Mouse (Mus musculus) liver, embryonic 18 days (tissue): ENCODE data around the gene Pla2g5. TPM values are rescaled to one million over a fixed set of nuclear protein-coding genes. Genes with fewer than 3 reads are reported as not detected.

Source experiments
- polyA plus RNA-seq: library from polyadenylated mRNA; depleted of rRNA; stranded (reverse); fragments of >200 nt; gene quantifications from 2 replicates; pipeline ENCODE4 v1.2.3, GENCODE M21; 2012; rRNA removed

Gene Pla2g5
- polyA plus RNA-seq: 0.05 TPM in 1 of 2 replicates, not detected in the other

GRCm38 (mm10) chr4:138863344-138863998 lies at the start of gene Pla2g5:
TSS of gene Pla2g5 (minus strand) at chr4:138863482.

DNA sequence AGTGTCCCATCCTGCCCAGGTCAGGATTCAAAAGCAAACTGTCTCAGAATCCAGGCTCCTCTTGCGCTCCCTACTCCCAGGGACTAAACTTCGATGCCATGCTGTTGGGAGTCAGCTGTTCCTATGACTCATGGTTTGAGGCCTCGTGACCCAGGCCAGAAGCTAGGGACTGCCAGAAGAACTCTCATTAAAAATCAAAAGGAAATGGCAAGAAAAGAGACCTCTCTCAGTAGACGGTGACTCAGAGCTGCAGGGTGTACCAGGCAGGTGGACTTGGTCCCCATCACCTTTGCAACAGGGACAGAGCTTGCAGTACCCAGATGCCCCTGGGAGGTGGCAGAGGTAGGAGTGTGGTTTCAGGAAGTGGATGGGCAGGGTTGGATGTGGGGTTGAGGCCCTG lies 14.4 kb upstream of the Pla2g5 start, which contains the start of gene Pla2g2e:
TSS of gene Pla2g2e (plus strand) at position 212 of the 400 bp plus-strand sequence.

GRCm38 (mm10) chr4:138873864-138874263 lies 10.6 kb upstream of the Pla2g5 start, which contains the start of gene Gm13030:
TSS of gene Gm13030 (minus strand) at chr4:138873964.

DNA sequence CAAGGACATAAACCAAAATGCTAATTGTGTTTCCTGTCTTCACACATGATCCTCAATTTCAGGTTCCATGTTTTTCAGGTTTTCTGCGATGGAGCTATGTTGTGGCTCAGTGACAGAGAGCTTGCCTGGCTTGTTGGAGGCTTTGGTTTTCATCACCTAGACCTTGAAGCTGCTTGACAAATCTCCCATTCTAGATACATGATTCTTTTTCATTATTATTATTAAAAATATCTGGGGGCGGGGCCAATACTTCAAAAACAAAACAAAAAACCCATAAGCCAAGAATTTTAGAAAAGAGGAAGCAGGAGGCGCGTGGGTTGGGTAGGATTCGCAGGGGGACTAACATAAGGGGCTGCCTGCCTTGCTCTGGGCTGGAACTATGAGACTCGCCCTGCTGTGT lies 87.8 kb downstream of the Pla2g5 start, which contains the start of gene Pla2g2d:
TSS of gene Pla2g2d (plus strand) at position 301 of the 400 bp plus-strand sequence.

GRCm38 (mm10) chr4:138757416-138757815 lies 105.9 kb downstream of the Pla2g5 start, which contains the start of gene Pla2g2f:
TSS of gene Pla2g2f (minus strand) at chr4:138757626.

Other genes starting within 250 kb of the Pla2g5 start
- gene Vwa5b1, start 227.6 kb downstream of the Pla2g5 start, polyA plus RNA-seq: not detected in 2 replicates
- 0.02 TPM in 1 of 2 replicates, not detected in the other for gene Pla2g2c, start 138.7 kb downstream of the Pla2g5 start, polyA plus RNA-seq
- gene Ubxn10, start 126.3 kb downstream of the Pla2g5 start, polyA plus RNA-seq: 0.06 and 0.10 TPM in 2 replicates
- gene Pla2g2f, start 105.9 kb downstream of the Pla2g5 start, polyA plus RNA-seq: 0.01 and 0.02 TPM in 2 replicates
- 0.05 and 0.06 TPM in 2 replicates for gene Pla2g2d, start 87.7 kb downstream of the Pla2g5 start, polyA plus RNA-seq
- not detected in 2 replicates for gene Gm13030, start 10.5 kb upstream of the Pla2g5 start, polyA plus RNA-seq
- not detected in 2 replicates for gene Pla2g2e, start 14.5 kb upstream of the Pla2g5 start, polyA plus RNA-seq
- gene Otud3, start 50.5 kb upstream of the Pla2g5 start, polyA plus RNA-seq: 1.6 and 2.1 TPM in 2 replicates
- 1.5 and 2.1 TPM in 2 replicates for gene Rnf186, start 103.6 kb upstream of the Pla2g5 start, polyA plus RNA-seq
- 4.7 and 4.8 TPM in 2 replicates for gene Tmco4, start 109.4 kb upstream of the Pla2g5 start, polyA plus RNA-seq
- gene Htr6, start 212.1 kb upstream of the Pla2g5 start, polyA plus RNA-seq: not detected in 2 replicates
- 2.4 and 2.5 TPM in 2 replicates for gene Nbl1, start 229.5 kb upstream of the Pla2g5 start, polyA plus RNA-seq